In genomic region chr10:79853392-79853791, GRCm38 (mm10) we compare ENCODE assay signal across 8 mouse cellular contexts. TPM values are rescaled to one million over a fixed set of nuclear protein-coding genes. Genes with fewer than 3 reads are reported as not detected.
DNase-seq lines count a peak whose midpoint lies in the region; ATAC-seq and TF ChIP-seq lines count a peak whose summit lies in the region.

No protein-coding gene starts in this region.

- H3K9ac ChIP-seq in forebrain, embryonic 12.5 days: peak overlapping the region; percentile 90
- H3K9ac ChIP-seq in heart, embryonic 16.5 days (ENCODE audit: low read length): peak overlapping the region; percentile 75
- peak overlapping the region; percentile 70 for H3K9ac ChIP-seq in liver, postnatal 0 days (replicated peaks)

- peaks cover 53% of the 10 kb centered on the region for H3K4me1 ChIP-seq in forebrain, embryonic 12.5 days
- peaks cover 55% of the 10 kb centered on the region for H3K4me1 ChIP-seq in heart, embryonic 16.5 days (ENCODE audit: control insufficient read depth, insufficient read depth, low read length)
- H3K4me1 ChIP-seq in liver, postnatal 0 days (ENCODE audit: insufficient read depth): peaks cover 48% of the 10 kb centered on the region

- ATAC-seq in forebrain, embryonic 12.5 days (ENCODE audit: low FRiP score): peak; percentile 39
- peak; percentile 59 for ATAC-seq in heart, embryonic 16.5 days (replicated peaks; ENCODE audit: extremely low read depth, insufficient read depth, low FRiP score)
- ATAC-seq in liver, postnatal 0 days: peak; percentile 6; the same call in 1 of the 2 replicates

- peak overlapping the region; percentile 99 for H3K4me3 ChIP-seq in forebrain, embryonic 12.5 days (replicated peaks)
- H3K4me3 ChIP-seq in heart, embryonic 16.5 days (ENCODE audit: low read length): peak overlapping the region; percentile 52
- H3K4me3 ChIP-seq in liver, postnatal 0 days (ENCODE audit: low read depth, low read length): peak overlapping the region; percentile 57

- no peak for TF ChIP-seq CTCF in liver, postnatal 0 days (IDR thresholded peaks at IDR 0.05; ENCODE audit: low read depth)

- DNase-seq in CD4-positive helper T cell, adult 2 months (ENCODE audit: low read depth, low spot score): peak; percentile 68
- DNase-seq in c-Kit-negative CD71-positive TER-119-positive erythroid progenitor cells, embryonic 14.5 days (ENCODE audit: low read depth, low spot score): peak; percentile 26
- DNase-seq in kidney, postnatal 4 days: peak; percentile 99
- peak; percentile 89 for DNase-seq in liver, postnatal 0 days
- DNase-seq in ovary, postnatal 14 days (ENCODE audit: low spot score): peak; percentile 99
- peak; percentile 67 for DNase-seq in thymus, postnatal 25 days

- no peak for TF ChIP-seq EP300 in liver, postnatal 0 days (IDR thresholded peaks at IDR 0.05; ENCODE audit: low read depth)

- H3K27me3 ChIP-seq in forebrain, embryonic 12.5 days: no peaks in the 10 kb centered on the region
- H3K27me3 ChIP-seq in heart, embryonic 16.5 days (ENCODE audit: control insufficient read depth, insufficient read depth, low read length): no peaks in the 10 kb centered on the region
- no peaks in the 10 kb centered on the region for H3K27me3 ChIP-seq in liver, postnatal 0 days (ENCODE audit: insufficient read depth, low read length)

- H3K27ac ChIP-seq in forebrain, embryonic 12.5 days: peak overlapping the region; percentile 100
- H3K27ac ChIP-seq in heart, embryonic 16.5 days (ENCODE audit: low read length): peak overlapping the region; percentile 99
- H3K27ac ChIP-seq in liver, postnatal 0 days (ENCODE audit: low read depth): peak overlapping the region; percentile 99

- peak overlapping the region; percentile 91 for H3K4me2 ChIP-seq in forebrain, embryonic 12.5 days
- peak overlapping the region; percentile 68 for H3K4me2 ChIP-seq in heart, embryonic 16.5 days (ENCODE audit: low read depth, low read length)
- peak overlapping the region; percentile 98 for H3K4me2 ChIP-seq in liver, postnatal 0 days (ENCODE audit: low read depth, low read length)

- under 1% methylated on average over 15 of the region's 15 CpGs for WGBS in forebrain, embryonic 12.5 days
- under 1% methylated on average over 15 of the region's 15 CpGs for WGBS in heart, embryonic 16.5 days
- WGBS in liver, postnatal 0 days (ENCODE audit: insufficient replicate concordance): 1% methylated on average over 15 of the region's 15 CpGs

- H3K36me3 ChIP-seq in forebrain, embryonic 12.5 days (replicated peaks): peaks cover 22% of the 10 kb centered on the region
- H3K36me3 ChIP-seq in heart, embryonic 16.5 days (ENCODE audit: control insufficient read depth, insufficient read depth): peaks cover 4% of the 10 kb centered on the region; the same call in 1 of the 2 replicates
- H3K36me3 ChIP-seq in liver, postnatal 0 days (replicated peaks; ENCODE audit: insufficient read depth, low read length): peaks cover 19% of the 10 kb centered on the region

- H3K9me3 ChIP-seq in forebrain, embryonic 12.5 days: no peaks in the 10 kb centered on the region
- H3K9me3 ChIP-seq in heart, embryonic 16.5 days (replicated peaks; ENCODE audit: control insufficient read depth, low read length): no peaks in the 10 kb centered on the region
- H3K9me3 ChIP-seq in liver, postnatal 0 days (ENCODE audit: low read length): no peaks in the 10 kb centered on the region

RNA-seq across cellular contexts. Expression of gene Ptbp1, which starts 0.8 kb away (rescaled TPM):
- 223 TPM in 2 replicates for polyA plus RNA-seq in forebrain, embryonic 12.5 days (2016; fragmentation: Nextera tagmentation; extraction: Ambion mirVana)
- polyA plus RNA-seq in heart, embryonic 16.5 days (2015; fragmentation: Nextera tagmentation; extraction: Ambion mirVana): 125 and 146 TPM in 2 replicates
- polyA plus RNA-seq in liver, postnatal 0 days (2015; fragmentation: Nextera tagmentation; extraction: Ambion mirVana): 55.4 and 59.1 TPM in 2 replicates

RNA-seq across cellular contexts. Expression of gene Prtn3, which starts 20.9 kb away (rescaled TPM):
- polyA plus RNA-seq in forebrain, embryonic 12.5 days (2016; fragmentation: Nextera tagmentation; extraction: Ambion mirVana): 14.8 and 16.2 TPM in 2 replicates
- 1.2 and 1.9 TPM in 2 replicates for polyA plus RNA-seq in heart, embryonic 16.5 days (2015; fragmentation: Nextera tagmentation; extraction: Ambion mirVana)
- 123 and 127 TPM in 2 replicates for polyA plus RNA-seq in liver, postnatal 0 days (2015; fragmentation: Nextera tagmentation; extraction: Ambion mirVana)

RNA-seq across cellular contexts. Expression of gene Plppr3, which starts 21.0 kb away (rescaled TPM):
- 223 and 250 TPM in 2 replicates for polyA plus RNA-seq in forebrain, embryonic 12.5 days (2016; fragmentation: Nextera tagmentation; extraction: Ambion mirVana)
- 9.1 and 9.8 TPM in 2 replicates for polyA plus RNA-seq in heart, embryonic 16.5 days (2015; fragmentation: Nextera tagmentation; extraction: Ambion mirVana)
- 2.9 and 4.9 TPM in 2 replicates for polyA plus RNA-seq in liver, postnatal 0 days (2015; fragmentation: Nextera tagmentation; extraction: Ambion mirVana)

RNA-seq across cellular contexts. Expression of gene Misp, which starts 32.6 kb away (rescaled TPM):
- 0.81 and 1.1 TPM in 2 replicates for polyA plus RNA-seq in forebrain, embryonic 12.5 days (2016; fragmentation: Nextera tagmentation; extraction: Ambion mirVana)
- polyA plus RNA-seq in heart, embryonic 16.5 days (2015; fragmentation: Nextera tagmentation; extraction: Ambion mirVana): 1.8 and 1.9 TPM in 2 replicates
- polyA plus RNA-seq in liver, postnatal 0 days (2015; fragmentation: Nextera tagmentation; extraction: Ambion mirVana): 1.00 and 1.3 TPM in 2 replicates

RNA-seq across cellular contexts. Expression of gene Elane, which starts 32.7 kb away (rescaled TPM):
- not detected in 2 replicates for polyA plus RNA-seq in forebrain, embryonic 12.5 days (2016; fragmentation: Nextera tagmentation; extraction: Ambion mirVana)
- polyA plus RNA-seq in heart, embryonic 16.5 days (2015; fragmentation: Nextera tagmentation; extraction: Ambion mirVana): 0.20 and 1.1 TPM in 2 replicates
- polyA plus RNA-seq in liver, postnatal 0 days (2015; fragmentation: Nextera tagmentation; extraction: Ambion mirVana): 180 and 207 TPM in 2 replicates

Comparison
In these comparisons a context has a peak if more than half of its experiments do, and no peak if none do; other contexts are left out.
1. Peak in every context shown above with its lines: DNase-seq, ATAC-seq, H3K4me3 ChIP-seq and H3K27ac ChIP-seq.
2. DNase-seq: peak in every context shown above with its lines; median percentile 99 in kidney, postnatal 4 days; 99 in ovary, postnatal 14 days; 89 in liver, postnatal 0 days; 68 in CD4-positive helper T cell, adult 2 months; 67 in thymus, postnatal 25 days; 26 in c-Kit-negative CD71-positive TER-119-positive erythroid progenitor cells, embryonic 14.5 days.
3. ATAC-seq: peak in every context shown above with its lines; median percentile 59 in heart, embryonic 16.5 days; 39 in forebrain, embryonic 12.5 days; 6 in liver, postnatal 0 days.
4. RNA of gene Plppr3, which starts 21.0 kb away (polyA plus RNA-seq): 223 to 250 TPM in forebrain, embryonic 12.5 days; 9.1 to 9.8 TPM in heart, embryonic 16.5 days and 2.9 to 4.9 TPM in liver, postnatal 0 days; every median in the first group is over 10 times any median in the second.